ENCODE assay signal across 13 mouse cellular contexts in genomic region chr13:28811081-28811439, GRCm38 (mm10).
DNase-seq lines count a peak whose midpoint lies in the region; ATAC-seq and TF ChIP-seq lines count a peak whose summit lies in the region.
"Had no signal": no experiment of that assay in that cellular context is flagged by ENCODE, and none has a peak within 500 bp of the region (broad histone marks: within the 10 kb centered on the region; RNA-seq: fewer than 3 reads in every experiment).

No protein-coding gene starts in this region.

- no peak overlapping the region for H3K9ac ChIP-seq in ES-E14 (ENCODE audit: insufficient read depth, low read depth, low read length, poor library complexity, severe bottlenecking)
- no peak overlapping the region for H3K9ac ChIP-seq in embryonic facial prominence, embryonic 14.5 days (ENCODE audit: low read depth, low read length)
- no peak overlapping the region for H3K9ac ChIP-seq in hindbrain, embryonic 15.5 days
- no peak overlapping the region for H3K9ac ChIP-seq in neural tube, embryonic 13.5 days
- H3K9ac ChIP-seq: limb, embryonic 15.5 days had no signal

- no peaks in the 10 kb centered on the region for H3K9me3 ChIP-seq in ES-E14 (ENCODE audit: control insufficient read depth, insufficient read depth, low read depth, low read length)
- H3K9me3 ChIP-seq in embryonic facial prominence, embryonic 14.5 days (ENCODE audit: control insufficient read depth, low read length), result no peaks in the 10 kb centered on the region
- H3K9me3 ChIP-seq in hindbrain, embryonic 15.5 days, result no peaks in the 10 kb centered on the region
- no peaks in the 10 kb centered on the region for H3K9me3 ChIP-seq in neural tube, embryonic 13.5 days
- H3K9me3 ChIP-seq: limb, embryonic 15.5 days had no signal

- no peaks in the 10 kb centered on the region for H3K27me3 ChIP-seq in embryonic facial prominence, embryonic 14.5 days (replicated peaks; ENCODE audit: control insufficient read depth, insufficient read depth, low read length)
- H3K27me3 ChIP-seq in hindbrain, embryonic 15.5 days, result no peaks in the 10 kb centered on the region
- no peaks in the 10 kb centered on the region for H3K27me3 ChIP-seq in neural tube, embryonic 13.5 days
- H3K27me3 ChIP-seq: limb, embryonic 15.5 days had no signal

- peaks cover 12 to 15% of the 10 kb centered on the region in 2 experiments; a peak in 3 of 4 replicates for H3K4me1 ChIP-seq in ES-E14 (ENCODE audit: control insufficient read depth in 2 of 2, insufficient read depth in 2 of 2, low read length in 2 of 2, poor library complexity in 1 of 2)
- peaks cover 28% of the 10 kb centered on the region for H3K4me1 ChIP-seq in embryonic facial prominence, embryonic 14.5 days (ENCODE audit: control insufficient read depth, insufficient read depth, low read length)
- H3K4me1 ChIP-seq in hindbrain, embryonic 15.5 days (replicated peaks), result peaks cover 32% of the 10 kb centered on the region
- peaks cover 53% of the 10 kb centered on the region for H3K4me1 ChIP-seq in neural tube, embryonic 13.5 days (replicated peaks)

- in situ Hi-C loops in ES-E14 (cut with MboI; ENCODE audit: low sequenced_read_pairs in 2 of 2, unreplicated experiment in 2 of 2), result no loop called here

- no peaks in the 10 kb centered on the region for H3K36me3 ChIP-seq in ES-E14 (ENCODE audit: control insufficient read depth, insufficient read depth, low read length, poor library complexity, severe bottlenecking)
- H3K36me3 ChIP-seq in embryonic facial prominence, embryonic 14.5 days (ENCODE audit: control insufficient read depth, insufficient read depth, low read length), result no peaks in the 10 kb centered on the region
- no peaks in the 10 kb centered on the region for H3K36me3 ChIP-seq in hindbrain, embryonic 15.5 days
- no peaks in the 10 kb centered on the region for H3K36me3 ChIP-seq in neural tube, embryonic 13.5 days
- H3K36me3 ChIP-seq: limb, embryonic 15.5 days had no signal

- H3K4me2 ChIP-seq in embryonic facial prominence, embryonic 14.5 days (ENCODE audit: low read depth, low read length), result no peak overlapping the region
- H3K4me2 ChIP-seq in hindbrain, embryonic 15.5 days, result peak overlapping the region; percentile 25; the same call in 1 of the 2 replicates
- peak overlapping the region; percentile 9; the same call in 1 of the 2 replicates for H3K4me2 ChIP-seq in neural tube, embryonic 13.5 days
- H3K4me2 ChIP-seq: limb, embryonic 15.5 days had no signal

- 0 out of 2 replicates have a peak, but pooled peaks have one; percentile 53 for ATAC-seq in embryonic facial prominence, embryonic 14.5 days (ENCODE audit: low read depth)
- ATAC-seq in hindbrain, embryonic 15.5 days (ENCODE audit: low FRiP score, low read depth), result no peak
- ATAC-seq in neural tube, embryonic 13.5 days (ENCODE audit: low read depth), result no peak
- ATAC-seq: lung, postnatal 0 days had no signal

- H3K27ac ChIP-seq in ES-E14 (ENCODE audit: insufficient read depth, low read depth, low read length, poor library complexity, severe bottlenecking), result peak overlapping the region; percentile 56; the same call in 1 of the 2 replicates
- H3K27ac ChIP-seq in embryonic facial prominence, embryonic 14.5 days (replicated peaks; ENCODE audit: low read depth, low read length), result no peak overlapping the region
- H3K27ac ChIP-seq in hindbrain, embryonic 15.5 days (replicated peaks), result peak overlapping the region; percentile 77
- H3K27ac ChIP-seq in neural tube, embryonic 13.5 days (replicated peaks), result peak overlapping the region; percentile 78
- H3K27ac ChIP-seq: stomach, postnatal 0 days had no signal

- H3K4me3 ChIP-seq in ES-E14 (ENCODE audit: insufficient read depth in 1 of 2, low read depth in 1 of 2, low read length in 2 of 2, poor library complexity in 1 of 2, severe bottlenecking in 1 of 2), result peak overlapping the region in 1 of 2 experiments; percentile 30; a peak in 1 of 4 replicates
- H3K4me3 ChIP-seq in embryonic facial prominence, embryonic 14.5 days (ENCODE audit: low read depth, low read length), result no peak overlapping the region
- no peak overlapping the region for H3K4me3 ChIP-seq in hindbrain, embryonic 15.5 days
- no peak overlapping the region for H3K4me3 ChIP-seq in neural tube, embryonic 13.5 days
- H3K4me3 ChIP-seq: limb, embryonic 15.5 days had no signal

- 8% methylated on average over 2 of the region's 2 CpGs for WGBS in embryonic facial prominence, embryonic 14.5 days
- WGBS in hindbrain, embryonic 15.5 days, result 3% methylated on average over 2 of the region's 2 CpGs
- 0% methylated on average over 2 of the region's 2 CpGs for WGBS in neural tube, embryonic 13.5 days

- DNase-seq in ES-E14 (ENCODE audit: low read depth, low spot score), result peak; percentile 8
- DNase-seq in embryonic facial prominence, embryonic 14.5 days (ENCODE audit: low spot score), result peak; percentile 76
- no peak for DNase-seq in thymus, postnatal 25 days
- no peak for DNase-seq in ovary, postnatal 10 days (ENCODE audit: low spot score)
- DNase-seq in yolk sac, embryonic 10.5 days (ENCODE audit: low spot score), result no peak
- DNase-seq: cerebellum, postnatal 25 days; layer of hippocampus, adult 9-11 months; right cerebral cortex, postnatal 25 days had no signal

TF ChIP-seq in ES-E14, 5 proteins besides CTCF, POLR2A, EP300 and RAD21:
- no peak for TF ChIP-seq MAFK (IDR thresholded peaks at IDR 0.05; ENCODE audit: insufficient read depth, low read depth, low read length)
- TF ChIP-seq ZNF384 (IDR thresholded peaks at IDR 0.05; ENCODE audit: low read depth, low read length), result no peak
- TF ChIP-seq HCFC1 (IDR thresholded peaks at IDR 0.05; ENCODE audit: borderline replicate concordance, insufficient read depth, low read length), result no peak
- TF ChIP-seq ZC3H11A (IDR thresholded peaks at IDR 0.05; ENCODE audit: borderline replicate concordance, low read depth, low read length), result no peak
- no peak for TF ChIP-seq CHD2 (IDR thresholded peaks at IDR 0.05; ENCODE audit: low read depth, low read length)

Comparison
In these comparisons a context has a peak if more than half of its experiments do, and no peak if none do; other contexts are left out.
1. DNase-seq: peak in ES-E14 (single experiment) and embryonic facial prominence, embryonic 14.5 days (single experiment); none in thymus, postnatal 25 days (single experiment), ovary, postnatal 10 days (single experiment) and yolk sac, embryonic 10.5 days (single experiment).